Mouse (Mus musculus) granulocyte monocyte progenitor cell, adult 5-6 weeks (primary cell): ENCODE measurements around the gene Nova2. TPM values are rescaled to one million over a fixed set of nuclear protein-coding genes. Genes with fewer than 3 reads are reported as not detected.

Source experiments
- ATAC-seq: replicated peaks from 2 replicates; pipeline ENCODE4 v1.8.0; 2016; ENCODE audit warnings: mild to moderate bottlenecking, moderate TSS enrichment, inconsistent platforms; ENCODE audit not compliant: poor library complexity, severe bottlenecking
- total RNA-seq, 2 experiments: library from RNA; stranded (forward) in 1 of 2; stranded (reverse) in 1 of 2; fragments of 200-712, 200-1000 nt in 1 of 2; fragments of >200 nt in 1 of 2; fragmentation: Nextera tagmentation in 1 of 2; gene quantifications; 2 replicates each; pipeline ENCODE4 v1.2.3; 2014 to 2017

The Nova2 gene
- total RNA-seq, 2 experiments from 2014 or later = not detected

DNA sequence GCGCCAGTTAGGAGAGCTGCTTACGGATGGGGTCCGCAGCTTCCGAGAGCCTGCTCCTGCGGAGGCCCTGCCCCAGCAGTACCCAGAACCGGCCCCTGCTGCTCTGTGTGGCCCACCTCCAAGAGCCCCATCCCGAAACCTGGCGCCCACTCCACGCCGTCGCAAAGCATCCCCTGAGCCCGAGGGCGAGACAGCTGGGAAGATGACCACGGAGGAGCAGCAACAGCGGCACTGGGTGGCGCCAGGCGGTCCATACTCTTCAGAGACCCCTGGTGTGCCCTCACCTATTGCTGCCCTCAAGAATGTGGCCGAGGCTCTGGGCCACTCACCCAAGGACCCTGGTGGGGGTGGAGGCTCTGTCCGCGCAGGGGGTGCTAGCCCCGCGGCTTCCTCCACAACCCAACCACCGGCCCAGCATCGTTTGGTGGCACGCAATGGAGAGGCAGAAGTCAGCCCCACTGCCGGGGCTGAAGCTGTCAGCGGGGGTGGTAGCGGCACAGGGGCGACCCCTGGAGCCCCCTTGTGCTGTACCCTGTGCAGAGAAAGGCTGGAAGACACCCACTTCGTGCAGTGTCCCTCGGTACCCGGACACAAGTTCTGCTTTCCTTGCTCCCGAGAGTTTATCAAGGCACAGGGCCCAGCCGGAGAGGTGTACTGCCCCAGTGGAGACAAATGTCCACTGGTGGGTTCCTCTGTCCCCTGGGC lies 79.9 kb downstream of the Nova2 start:
- ATAC-seq = no peak

DNA sequence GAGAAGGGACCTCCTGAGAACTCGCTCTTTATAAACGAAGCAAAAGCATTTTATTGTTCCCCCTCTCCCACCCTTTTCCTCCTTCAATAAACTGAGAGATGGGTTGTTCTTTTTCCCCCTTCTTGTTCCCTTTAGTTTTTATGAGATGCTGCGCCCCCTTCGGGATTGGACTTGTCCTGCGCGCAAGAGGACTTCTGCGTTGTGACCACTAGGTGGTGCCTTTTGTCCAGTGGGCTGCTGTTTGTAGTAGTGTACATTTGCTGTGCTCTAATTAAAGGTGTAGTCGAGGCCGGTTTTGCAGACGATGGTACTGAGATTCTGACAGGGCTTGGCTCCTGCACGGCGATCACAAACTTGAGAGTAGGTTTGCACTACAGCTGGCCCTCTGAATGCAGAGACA lies 80.8 kb downstream of the Nova2 start:
- ATAC-seq = peak; percentile 41

- no peak for ATAC-seq
Observed at GRCm38 (mm10) chr7:19007026-19007977, 81.6 kb downstream of the Nova2 start.

DNA sequence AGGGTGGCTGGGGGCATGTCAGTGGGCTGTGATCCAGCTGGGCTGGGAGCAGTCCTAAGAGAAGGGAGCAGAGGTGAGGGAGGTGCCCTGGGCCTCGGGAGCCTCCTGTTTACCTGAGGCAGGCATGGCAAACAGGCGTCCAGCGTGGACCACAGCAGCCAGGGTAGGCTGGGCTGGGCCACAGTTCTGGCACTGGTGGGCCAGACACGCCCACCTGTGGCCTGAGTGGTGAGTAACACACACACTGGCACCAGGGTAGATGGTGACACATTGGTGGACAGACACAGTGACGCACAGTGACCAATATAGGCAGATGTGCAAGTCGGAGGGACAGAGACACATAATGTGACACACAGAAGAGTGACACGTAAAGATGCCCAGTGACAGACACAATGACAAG lies 84.9 kb downstream of the Nova2 start:
- ATAC-seq = no peak

- ATAC-seq = peak; percentile 36
Observed at GRCm38 (mm10) chr7:19012025-19012621, 86.4 kb downstream of the Nova2 start.

- ATAC-seq = no peak
Observed at GRCm38 (mm10) chr7:19012882-19013281, 87.2 kb downstream of the Nova2 start.

DNA sequence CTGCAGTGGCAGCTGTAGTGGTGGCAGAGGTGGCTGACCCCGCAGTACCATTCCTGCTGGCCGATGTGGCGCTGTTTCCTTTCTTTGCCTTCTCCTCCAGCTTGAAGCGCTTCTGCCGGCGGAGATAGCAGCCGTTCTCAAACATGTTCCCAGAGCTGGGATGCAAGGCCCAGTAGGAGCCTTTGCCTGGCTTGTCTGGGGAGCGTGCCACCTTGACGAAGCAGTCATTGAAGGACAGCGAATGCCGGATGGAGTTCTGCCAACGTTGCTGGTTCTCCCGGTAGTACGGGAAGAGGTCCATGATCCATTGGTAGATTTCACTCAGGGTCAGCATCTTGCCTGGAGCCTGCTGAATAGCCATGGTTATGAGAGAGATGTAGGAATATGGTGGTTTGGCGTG lies 88.8 kb downstream of the Nova2 start:
- ATAC-seq = no peak

Other genes starting within 250 kb of the Nova2 start
- gene Psg20, start 239.7 kb upstream of the Nova2 start, total RNA-seq (2014; fragmentation: Nextera tagmentation) = not detected in 2 replicates
- gene Psg20, start 239.7 kb upstream of the Nova2 start, total RNA-seq (2017) = not detected in 2 replicates
- not detected in 2 replicates for gene Psg22, start 207.8 kb upstream of the Nova2 start, total RNA-seq (2014; fragmentation: Nextera tagmentation)
- gene Psg22, start 207.8 kb upstream of the Nova2 start, total RNA-seq (2017) = not detected in 2 replicates
- not detected in 2 replicates for gene Psg19, start 127.4 kb upstream of the Nova2 start, total RNA-seq (2014; fragmentation: Nextera tagmentation)
- not detected in 2 replicates for gene Psg19, start 127.4 kb upstream of the Nova2 start, total RNA-seq (2017)
- not detected in 2 replicates for gene Psg17, start 104.3 kb upstream of the Nova2 start, total RNA-seq (2014; fragmentation: Nextera tagmentation)
- not detected in 2 replicates for gene Psg17, start 104.3 kb upstream of the Nova2 start, total RNA-seq (2017)
- 0.34 TPM in 1 of 2 replicates, not detected in the other for gene Mill2, start 85.9 kb upstream of the Nova2 start, total RNA-seq (2014; fragmentation: Nextera tagmentation)
- 0.04 TPM in 1 of 2 replicates, not detected in the other for gene Mill2, start 85.9 kb upstream of the Nova2 start, total RNA-seq (2017)
- 112 and 117 TPM in 2 replicates for gene Pglyrp1, start 54.6 kb upstream of the Nova2 start, total RNA-seq (2014; fragmentation: Nextera tagmentation)
- 17.6 and 21.2 TPM in 2 replicates for gene Pglyrp1, start 54.6 kb upstream of the Nova2 start, total RNA-seq (2017)
- 34.6 and 45.4 TPM in 2 replicates for gene Ccdc61, start 15.5 kb upstream of the Nova2 start, total RNA-seq (2014; fragmentation: Nextera tagmentation)
- gene Ccdc61, start 15.5 kb upstream of the Nova2 start, total RNA-seq (2017) = 11.4 and 12.1 TPM in 2 replicates
- gene Nanos2, start 61.5 kb downstream of the Nova2 start, total RNA-seq (2014; fragmentation: Nextera tagmentation) = not detected in 2 replicates
- gene Nanos2, start 61.5 kb downstream of the Nova2 start, total RNA-seq (2017) = not detected in 2 replicates
- gene Mypop, start 65.4 kb downstream of the Nova2 start, total RNA-seq (2014; fragmentation: Nextera tagmentation) = not detected in 2 replicates
- gene Mypop, start 65.4 kb downstream of the Nova2 start, total RNA-seq (2017) = 0.82 TPM in 1 of 2 replicates, not detected in the other
- gene Irf2bp1, start 78.2 kb downstream of the Nova2 start, total RNA-seq (2014; fragmentation: Nextera tagmentation) = 14.5 and 24.3 TPM in 2 replicates
- gene Irf2bp1, start 78.2 kb downstream of the Nova2 start, total RNA-seq (2017) = 8.4 and 17.5 TPM in 2 replicates
- gene Foxa3, start 97.7 kb downstream of the Nova2 start, total RNA-seq (2014; fragmentation: Nextera tagmentation) = not detected in 2 replicates
- not detected in 2 replicates for gene Foxa3, start 97.7 kb downstream of the Nova2 start, total RNA-seq (2017)
- 79.9 and 98.6 TPM in 2 replicates for gene Sympk, start 98.5 kb downstream of the Nova2 start, total RNA-seq (2014; fragmentation: Nextera tagmentation)
- 38.5 and 46.7 TPM in 2 replicates for gene Sympk, start 98.5 kb downstream of the Nova2 start, total RNA-seq (2017)
- not detected in 2 replicates for gene Rsph6a, start 128.8 kb downstream of the Nova2 start, total RNA-seq (2014; fragmentation: Nextera tagmentation)
- gene Rsph6a, start 128.8 kb downstream of the Nova2 start, total RNA-seq (2017) = not detected in 2 replicates
- gene Dmwd, start 150.3 kb downstream of the Nova2 start, total RNA-seq (2014; fragmentation: Nextera tagmentation) = 2.2 and 4.9 TPM in 2 replicates
- gene Dmwd, start 150.3 kb downstream of the Nova2 start, total RNA-seq (2017) = 0.99 and 3.4 TPM in 2 replicates
- 0.32 TPM in 1 of 2 replicates, not detected in the other for gene Dmpk, start 158.0 kb downstream of the Nova2 start, total RNA-seq (2014; fragmentation: Nextera tagmentation)
- gene Dmpk, start 158.0 kb downstream of the Nova2 start, total RNA-seq (2017) = 1.0 TPM in 1 of 2 replicates, not detected in the other
- 4.0 and 8.1 TPM in 2 replicates for gene Six5, start 168.7 kb downstream of the Nova2 start, total RNA-seq (2014; fragmentation: Nextera tagmentation)
- gene Six5, start 168.7 kb downstream of the Nova2 start, total RNA-seq (2017) = 1.6 and 2.7 TPM in 2 replicates
- gene Gm4969, start 192.5 kb downstream of the Nova2 start, total RNA-seq (2014; fragmentation: Nextera tagmentation) = 0.71 TPM in 1 of 2 replicates, not detected in the other
- 0.05 TPM in 1 of 2 replicates, not detected in the other for gene Gm4969, start 192.5 kb downstream of the Nova2 start, total RNA-seq (2017)
- 3.1 and 4.9 TPM in 2 replicates for gene Fbxo46, start 194.0 kb downstream of the Nova2 start, total RNA-seq (2014; fragmentation: Nextera tagmentation)
- 4.7 and 5.4 TPM in 2 replicates for gene Fbxo46, start 194.0 kb downstream of the Nova2 start, total RNA-seq (2017)
- gene Qpctl, start 223.4 kb downstream of the Nova2 start, total RNA-seq (2014; fragmentation: Nextera tagmentation) = 4.2 and 12.0 TPM in 2 replicates
- gene Qpctl, start 223.4 kb downstream of the Nova2 start, total RNA-seq (2017) = 4.9 and 5.0 TPM in 2 replicates
- 91.5 and 121 TPM in 2 replicates for gene Snrpd2, start 223.8 kb downstream of the Nova2 start, total RNA-seq (2014; fragmentation: Nextera tagmentation)
- 83.2 and 158 TPM in 2 replicates for gene Snrpd2, start 223.8 kb downstream of the Nova2 start, total RNA-seq (2017)
- not detected in 2 replicates for gene Gipr, start 240.2 kb downstream of the Nova2 start, total RNA-seq (2014; fragmentation: Nextera tagmentation)
- 0.26 TPM in 1 of 2 replicates, not detected in the other for gene Gipr, start 240.2 kb downstream of the Nova2 start, total RNA-seq (2017)